Mouse (Mus musculus): ENCODE results near the gene Btg4. TPM values are rescaled to one million over a fixed set of nuclear protein-coding genes. Genes with fewer than 3 reads are reported as not detected.

Gene Btg4
- polyA plus RNA-seq, 1 experiment from 2014 or later = not detected

GRCm38 (mm10) chr9:51165312-51166180 lies 104.8 kb downstream of the Btg4 start, which contains the start of gene Gm32742:
Gm32742 (minus strand) TSS chr9:51165517.
- Histone ChIP-seq H3K4me1 (replicated peaks; ENCODE audit: control insufficient read depth, insufficient read depth, low read length) (no peaks in the 10 kb centered on the region), H3K9ac (ENCODE audit: low read depth, low read length) (no peak within 1 kb of the TSS), H3K27me3 (ENCODE audit: control insufficient read depth, insufficient read depth, low read length) (no peaks in the 10 kb centered on the region), H3K9me3 (ENCODE audit: control insufficient read depth, low read length) (no peaks in the 10 kb centered on the region), H3K36me3 (ENCODE audit: control insufficient read depth, insufficient read depth, low read length) (no peaks in the 10 kb centered on the region), H3K27ac (ENCODE audit: low read depth, low read length) (no peak within 1 kb of the TSS), H3K4me2 (replicated peaks; ENCODE audit: low read depth, low read length) (no peak within 1 kb of the TSS), H3K4me3 (ENCODE audit: low read depth, low read length) (no peak within 1 kb of the TSS)
- DNase-seq (ENCODE audit: low spot score) (no peak), ATAC-seq (ENCODE audit: low FRiP score) (no peak)
- 57% methylated on average over 6 of the region's 6 CpGs for WGBS

GRCm38 (mm10) chr9:51167954-51168353 lies 107.3 kb downstream of the Btg4 start:
- Histone ChIP-seq H3K27ac (ENCODE audit: low read depth, low read length) (no peak overlapping the region), H3K9ac (ENCODE audit: low read depth, low read length) (no peak overlapping the region), H3K9me3 (ENCODE audit: control insufficient read depth, low read length) (no peaks in the 10 kb centered on the region), H3K4me2 (replicated peaks; ENCODE audit: low read depth, low read length) (no peak overlapping the region), H3K4me1 (replicated peaks; ENCODE audit: control insufficient read depth, insufficient read depth, low read length) (no peaks in the 10 kb centered on the region), H3K4me3 (ENCODE audit: low read depth, low read length) (no peak overlapping the region), H3K36me3 (ENCODE audit: control insufficient read depth, insufficient read depth, low read length) (no peaks in the 10 kb centered on the region), H3K27me3 (ENCODE audit: control insufficient read depth, insufficient read depth, low read length) (no peaks in the 10 kb centered on the region)
- ATAC-seq (ENCODE audit: low FRiP score) = no peak
- 64% methylated on average over 11 of the region's 11 CpGs for WGBS
- DNase-seq (ENCODE audit: low spot score) = no peak

- 80% methylated on average over 5 of the region's 5 CpGs for WGBS
- Histone ChIP-seq H3K4me2 (replicated peaks; ENCODE audit: low read depth, low read length) (no peak overlapping the region), H3K4me1 (replicated peaks; ENCODE audit: control insufficient read depth, insufficient read depth, low read length) (no peaks in the 10 kb centered on the region), H3K9me3 (ENCODE audit: control insufficient read depth, low read length) (no peaks in the 10 kb centered on the region), H3K27me3 (ENCODE audit: control insufficient read depth, insufficient read depth, low read length) (no peaks in the 10 kb centered on the region), H3K9ac (ENCODE audit: low read depth, low read length) (no peak overlapping the region), H3K4me3 (ENCODE audit: low read depth, low read length) (no peak overlapping the region), H3K36me3 (ENCODE audit: control insufficient read depth, insufficient read depth, low read length) (no peaks in the 10 kb centered on the region), H3K27ac (ENCODE audit: low read depth, low read length) (no peak overlapping the region)
- ATAC-seq (ENCODE audit: low FRiP score) (no peak), DNase-seq (ENCODE audit: low spot score) (no peak)
Measured at GRCm38 (mm10) chr9:51168698-51169097, 108.0 kb downstream of the Btg4 start.

- H3K4me3 ChIP-seq (ENCODE audit: low read depth, low read length) = no peak overlapping the region
- no peak for ATAC-seq (ENCODE audit: low FRiP score)
Measured at GRCm38 (mm10) chr9:51169133-51169532, 108.4 kb downstream of the Btg4 start.

More at GRCm38 (mm10) chr9:51169133-51169532, 108.4 kb downstream of the Btg4 start:
- no peak overlapping the region for H3K4me2 ChIP-seq (replicated peaks; ENCODE audit: low read depth, low read length)
- DNase-seq (ENCODE audit: low spot score) = no peak
- no peaks in the 10 kb centered on the region for H3K4me1 ChIP-seq (replicated peaks; ENCODE audit: control insufficient read depth, insufficient read depth, low read length)
- WGBS = 90% methylated on average over 7 of the region's 7 CpGs
- no peaks in the 10 kb centered on the region for H3K27me3 ChIP-seq (ENCODE audit: control insufficient read depth, insufficient read depth, low read length)
- H3K36me3 ChIP-seq (ENCODE audit: control insufficient read depth, insufficient read depth, low read length) = no peaks in the 10 kb centered on the region
- H3K9ac ChIP-seq (ENCODE audit: low read depth, low read length) = no peak overlapping the region
- no peaks in the 10 kb centered on the region for H3K9me3 ChIP-seq (ENCODE audit: control insufficient read depth, low read length)
- H3K27ac ChIP-seq (ENCODE audit: low read depth, low read length) = no peak overlapping the region

MicroRNAs within 50 kb of the gene (microRNA counts, 519-probe panel; counts per million panel counts)
- not detected for microRNA mmu-miR-34b-3p
- not detected for microRNA mmu-miR-34b-5p
- microRNA mmu-miR-34c = not detected

Other genes starting within 250 kb of the Btg4 start
- gene Ppp2r1b, start 215.6 kb upstream of the Btg4 start, polyA plus RNA-seq (2014; fragmentation: Nextera tagmentation; extraction: Ambion mirVana) = 105 and 118 TPM in 2 replicates
- gene Sik2, start 51.8 kb upstream of the Btg4 start, polyA plus RNA-seq (2014; fragmentation: Nextera tagmentation; extraction: Ambion mirVana) = 14.3 and 15.0 TPM in 2 replicates
- 1.0 and 1.6 TPM in 2 replicates for gene Layn, start 16.2 kb downstream of the Btg4 start, polyA plus RNA-seq (2014; fragmentation: Nextera tagmentation; extraction: Ambion mirVana)
- 0.88 and 1.5 TPM in 2 replicates for gene 4833427G06Rik, start 41.2 kb downstream of the Btg4 start, polyA plus RNA-seq (2014; fragmentation: Nextera tagmentation; extraction: Ambion mirVana)
- gene Gm32742, start 104.6 kb downstream of the Btg4 start, polyA plus RNA-seq (2014; fragmentation: Nextera tagmentation; extraction: Ambion mirVana) = 0.08 TPM in 1 of 2 replicates, not detected in the other
- not detected in 2 replicates for gene Pou2af1, start 152.8 kb downstream of the Btg4 start, polyA plus RNA-seq (2014; fragmentation: Nextera tagmentation; extraction: Ambion mirVana)
- gene Colca2, start 217.7 kb downstream of the Btg4 start, polyA plus RNA-seq (2014; fragmentation: Nextera tagmentation; extraction: Ambion mirVana) = 1.6 and 1.8 TPM in 2 replicates